Mouse (Mus musculus) cerebral cortex, adult 2 months (tissue): ENCODE measurements around the gene Rnf216.

Source experiments
- WGBS: fragments of 180-500 bp; shearing (Covaris S2); methylation state at CpG from one replicate; pipeline ENCODE4 v1.1.7; 2018; 5-methylcytosine and 5-hydroxymethylcytosine counted together

Gene Rnf216

DNA sequence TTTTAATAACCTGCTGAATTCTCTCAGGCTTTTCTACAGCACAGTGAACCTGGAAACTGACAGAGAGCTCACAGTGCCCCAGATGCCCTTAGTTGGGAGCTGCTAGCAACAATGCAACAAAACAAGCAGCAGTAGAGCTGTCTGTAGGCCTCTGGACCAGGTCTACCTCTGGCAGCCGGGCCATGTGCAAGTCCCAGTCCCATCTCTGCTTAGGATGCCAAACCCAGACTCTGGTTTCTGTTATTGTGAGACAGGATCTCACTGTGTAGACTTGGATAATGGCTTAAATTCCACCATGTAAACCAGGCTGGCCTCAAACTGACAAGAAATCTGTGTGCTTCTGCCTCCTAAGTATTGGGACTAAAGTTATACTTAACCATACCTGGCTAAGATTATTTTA lies 11.2 kb downstream of the Rnf216 start:
- WGBS = 63% methylated on average over 1 of the region's 1 CpGs

DNA sequence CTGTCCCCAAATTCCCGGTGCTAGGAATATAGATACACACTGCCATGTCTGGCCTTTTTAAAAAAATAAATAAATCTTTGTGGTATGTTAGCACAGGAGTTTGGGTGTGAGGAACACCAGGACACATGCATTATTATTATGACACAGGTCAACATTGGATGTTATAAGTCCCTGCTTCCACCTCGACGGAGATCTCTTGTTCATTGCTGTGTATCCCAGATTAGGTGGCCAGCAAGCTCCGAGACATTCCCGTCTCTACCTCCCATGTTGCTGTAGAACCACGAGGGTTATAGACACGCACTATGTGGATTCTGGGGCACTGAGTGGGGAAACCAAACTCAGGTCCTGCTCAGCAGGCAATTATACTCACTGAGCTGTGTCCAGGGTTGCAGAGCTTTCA lies 17.5 kb downstream of the Rnf216 start:
- 88% methylated on average over 7 of the region's 7 CpGs for WGBS

DNA sequence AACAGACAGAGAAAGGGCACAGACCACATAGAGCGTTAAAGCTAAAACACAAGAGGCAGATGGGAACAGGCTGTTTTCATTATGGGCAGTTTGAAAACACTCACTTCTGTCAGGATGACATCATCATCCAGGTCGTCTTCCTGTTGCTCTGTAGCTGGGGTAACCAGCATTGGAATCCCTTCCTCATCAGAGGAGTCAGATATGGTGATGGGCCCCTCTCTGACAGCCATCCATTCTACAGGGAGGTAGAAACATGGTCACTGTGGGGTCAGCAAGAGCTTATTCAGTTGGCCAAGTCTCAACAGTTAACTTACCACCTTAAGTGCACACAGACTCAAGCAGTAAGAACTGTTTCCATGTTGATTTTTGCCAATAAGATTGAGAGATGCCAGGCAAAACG lies 19.9 kb downstream of the Rnf216 start:
- WGBS = 58% methylated on average over 3 of the region's 3 CpGs

DNA sequence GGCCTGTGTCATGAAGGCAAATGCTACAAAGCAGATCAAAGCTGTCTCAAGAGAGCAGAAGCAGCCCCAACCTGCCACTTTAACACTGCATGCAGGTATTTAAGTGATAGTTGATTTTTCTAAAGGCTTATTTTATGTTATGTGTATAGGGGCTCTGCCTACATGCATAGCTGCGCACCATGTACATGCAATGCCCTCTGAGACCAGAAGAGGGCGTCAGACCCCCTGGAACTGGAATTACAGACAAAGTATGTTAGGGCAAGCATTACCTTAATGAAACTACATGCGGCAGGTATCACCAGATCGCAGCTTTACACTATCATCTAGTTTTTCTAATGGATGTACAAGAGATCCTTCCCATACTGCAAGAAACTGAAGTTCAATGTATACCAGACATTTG lies 27.9 kb downstream of the Rnf216 start:
- WGBS = 71% methylated on average over 4 of the region's 4 CpGs

DNA sequence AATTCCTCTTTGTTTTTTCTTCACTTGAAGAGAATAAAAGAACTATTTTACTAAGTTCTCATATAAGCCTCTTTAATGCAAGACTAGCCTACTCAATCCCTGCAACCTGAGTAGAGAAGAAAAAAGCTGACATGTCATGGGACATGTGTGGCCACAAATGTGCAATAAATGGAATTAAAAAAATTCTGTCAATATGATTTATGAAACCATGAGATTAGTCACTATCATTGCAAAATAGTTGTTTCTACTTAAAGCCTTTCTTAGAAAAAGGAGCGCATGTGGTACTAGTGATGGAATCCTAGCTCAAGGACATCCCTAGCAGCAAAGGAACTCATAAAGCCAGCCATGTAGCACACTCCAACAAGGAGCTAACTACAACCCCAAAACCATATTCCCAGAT lies 33.0 kb downstream of the Rnf216 start:
- WGBS = 94% methylated on average over 1 of the region's 1 CpGs

DNA sequence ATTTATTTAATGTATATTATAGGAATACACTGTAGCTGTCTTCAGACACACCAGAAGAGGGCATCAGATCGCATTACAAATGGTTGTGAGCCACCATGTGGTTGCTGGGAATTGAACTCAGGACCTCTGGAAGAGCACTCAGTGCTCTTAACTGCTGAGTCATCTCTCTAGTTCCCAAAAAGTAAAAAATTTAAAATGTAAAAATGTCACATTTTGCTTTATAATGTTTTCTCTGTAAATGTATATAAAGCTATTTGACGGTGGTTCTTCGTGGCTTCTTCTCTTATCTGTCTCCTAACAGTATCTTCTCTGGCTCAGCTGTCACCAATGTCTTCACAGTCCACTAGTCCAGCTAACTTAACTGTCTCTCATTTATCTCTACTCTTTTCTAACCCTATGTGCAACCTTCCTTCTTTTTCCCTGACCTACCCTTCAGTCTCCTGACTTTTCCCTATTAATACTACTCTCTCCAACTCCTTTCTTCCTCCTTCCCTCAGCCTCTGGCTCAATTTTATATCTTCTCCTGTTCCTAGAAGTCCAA lies 36.1 kb downstream of the Rnf216 start:
- WGBS = 93% methylated on average over 3 of the region's 3 CpGs

DNA sequence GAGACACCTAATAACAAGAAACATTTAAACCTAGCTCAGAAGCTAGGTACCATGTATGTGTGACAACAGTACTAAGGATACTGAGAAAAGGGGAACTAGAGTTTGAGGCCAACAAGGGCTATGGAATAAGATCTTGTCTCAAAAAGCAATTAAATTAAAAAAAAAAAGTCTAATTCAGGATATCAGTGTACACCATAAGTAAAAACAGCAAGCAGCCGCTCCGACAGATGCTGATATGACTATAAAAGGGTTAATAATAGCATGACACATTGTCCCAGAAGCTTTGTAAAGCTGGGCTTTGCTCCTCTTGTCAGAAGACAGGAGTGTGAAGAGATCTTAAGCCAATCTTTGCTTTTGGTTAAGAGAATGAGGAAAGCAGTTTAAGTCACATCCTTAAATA lies 36.8 kb downstream of the Rnf216 start:
- WGBS = 94% methylated on average over 2 of the region's 2 CpGs

DNA sequence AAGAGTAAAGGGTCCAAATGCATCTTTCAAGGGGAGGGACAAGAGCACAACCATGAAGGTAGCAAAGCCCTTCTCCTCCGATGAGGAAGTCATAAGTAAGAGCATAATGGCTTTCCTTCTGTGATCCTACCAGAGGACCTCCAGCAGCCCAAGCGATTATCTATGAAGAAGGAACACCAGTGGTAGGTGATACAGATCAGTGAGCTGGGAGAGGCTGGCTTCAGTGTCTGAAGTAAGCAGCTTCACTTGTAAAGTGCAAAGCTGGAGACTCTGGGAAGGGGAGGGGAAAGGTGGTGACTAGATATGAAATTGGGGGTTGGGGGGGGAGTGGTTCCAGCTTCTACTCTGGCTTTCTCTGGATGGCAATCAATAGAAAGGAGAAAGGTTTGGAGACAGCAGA lies 43.7 kb downstream of the Rnf216 start:
- 94% methylated on average over 2 of the region's 2 CpGs for WGBS

DNA sequence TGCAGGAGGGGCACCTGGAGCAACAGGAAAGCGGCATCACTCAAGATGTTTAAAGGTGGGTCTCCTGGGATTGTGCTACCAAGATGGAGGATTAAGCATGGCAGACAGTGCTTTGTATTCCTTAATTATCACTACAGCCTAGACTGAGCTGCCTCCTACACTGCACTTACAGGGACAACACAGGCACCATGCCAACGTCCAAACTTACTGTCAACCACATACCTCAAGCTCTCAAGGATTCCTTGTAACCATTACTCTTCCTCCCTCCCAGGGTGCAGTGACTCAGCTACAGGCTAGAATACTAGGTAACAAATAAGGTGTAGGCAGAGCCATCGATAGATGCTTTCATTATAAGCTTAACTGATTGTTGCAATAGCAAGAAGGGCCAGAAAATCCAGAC lies 44.4 kb downstream of the Rnf216 start:
- WGBS = 75% methylated on average over 3 of the region's 3 CpGs

DNA sequence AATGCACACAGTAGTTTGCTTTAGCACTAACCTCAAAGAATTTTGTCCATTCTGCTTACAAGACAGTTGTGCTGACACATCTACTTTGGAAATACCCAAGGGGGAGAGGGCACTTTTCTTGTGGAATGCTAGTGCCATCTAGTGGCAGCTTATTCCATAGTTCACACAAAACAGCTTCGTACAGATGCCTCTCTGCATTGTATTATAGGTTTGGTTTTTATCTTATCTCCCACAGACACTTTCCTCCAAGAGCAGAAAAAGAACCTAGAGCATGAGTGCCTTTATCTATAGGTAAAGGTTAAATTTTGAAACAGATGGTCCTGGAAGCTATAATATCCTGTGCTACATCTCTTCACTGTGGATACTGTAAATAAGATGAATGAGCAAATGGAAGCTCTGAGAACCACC lies 46.2 kb downstream of the Rnf216 start:
- 2% methylated on average over 1 of the region's 1 CpGs for WGBS

DNA sequence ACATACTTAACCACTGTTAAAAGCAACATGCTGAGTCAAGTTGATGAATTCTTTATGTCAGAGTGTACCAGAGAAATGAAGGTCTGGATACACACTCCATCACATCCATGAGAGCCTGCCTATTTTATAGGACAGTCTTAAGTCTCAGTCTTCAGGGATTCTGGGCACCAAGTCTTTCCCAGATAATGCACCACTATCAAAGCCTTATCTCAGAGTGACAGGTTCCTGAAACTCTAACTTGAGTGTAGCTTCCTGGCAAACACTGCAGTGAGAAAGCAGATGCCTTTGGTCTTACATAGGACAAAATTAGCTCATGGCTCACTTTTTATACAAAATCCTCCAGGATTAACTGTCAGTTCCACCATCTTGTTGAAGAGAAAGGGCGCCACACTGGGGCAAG lies 46.7 kb downstream of the Rnf216 start:
- WGBS = 82% methylated on average over 1 of the region's 1 CpGs

DNA sequence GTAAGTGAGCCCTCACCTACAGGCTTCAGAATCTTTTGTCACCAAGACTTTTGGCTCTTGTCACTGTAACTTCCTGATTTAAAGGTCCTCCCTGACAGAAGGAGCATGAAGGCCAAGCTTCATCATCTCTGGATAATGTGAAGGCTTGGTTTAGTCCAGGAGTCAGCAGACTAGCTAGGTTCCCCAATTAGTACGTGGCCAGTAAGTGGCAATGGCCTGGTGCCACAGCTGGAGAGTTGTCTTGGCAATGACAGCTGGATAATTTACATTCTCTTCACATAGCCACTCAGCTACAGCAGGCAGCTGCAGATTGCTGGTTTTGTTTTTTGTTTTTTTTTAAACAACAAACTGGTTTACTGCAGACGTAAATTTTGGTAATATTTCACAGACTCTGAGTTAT lies 47.6 kb downstream of the Rnf216 start:
- 64% methylated on average over 2 of the region's 2 CpGs for WGBS

DNA sequence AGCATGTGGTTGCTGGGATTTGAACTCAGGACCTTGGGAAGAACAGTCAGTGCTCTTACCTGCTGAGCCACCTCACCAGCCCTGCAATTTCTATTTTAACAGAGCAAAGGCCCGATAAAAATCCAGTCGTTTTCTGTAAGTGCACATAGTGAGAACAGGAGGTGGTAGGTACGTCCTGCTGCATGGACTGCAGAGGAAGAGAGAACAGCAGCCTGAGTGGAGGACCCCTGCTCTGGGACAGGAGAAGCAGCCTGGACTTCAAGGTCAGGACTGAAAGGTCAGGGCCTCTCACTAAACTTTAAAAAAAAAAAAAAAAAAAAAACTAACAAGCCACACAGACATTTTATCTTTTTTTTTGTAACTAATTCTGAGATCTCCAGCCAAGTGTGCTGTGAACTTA lies 50.5 kb downstream of the Rnf216 start:
- WGBS = 84% methylated on average over 3 of the region's 3 CpGs

DNA sequence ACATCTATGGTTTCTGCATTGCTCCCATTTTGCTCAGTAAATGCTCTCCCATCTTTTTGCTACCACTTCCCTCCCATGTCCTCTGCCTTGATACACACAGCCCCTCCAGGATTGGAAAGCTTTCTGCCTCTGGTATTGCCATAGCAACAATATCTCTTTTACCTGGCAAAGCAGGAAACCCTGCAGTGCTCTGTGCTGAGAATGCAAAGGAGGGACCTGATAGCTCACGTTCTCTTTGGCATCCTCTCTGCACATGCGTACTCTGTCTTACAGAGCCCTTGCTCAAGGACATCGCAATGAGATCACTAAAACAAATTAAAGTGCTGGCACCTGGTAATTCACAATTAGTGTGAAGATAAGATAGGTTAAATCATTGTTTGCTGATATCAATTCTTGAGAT lies 51.3 kb downstream of the Rnf216 start:
- 73% methylated on average over 3 of the region's 3 CpGs for WGBS

DNA sequence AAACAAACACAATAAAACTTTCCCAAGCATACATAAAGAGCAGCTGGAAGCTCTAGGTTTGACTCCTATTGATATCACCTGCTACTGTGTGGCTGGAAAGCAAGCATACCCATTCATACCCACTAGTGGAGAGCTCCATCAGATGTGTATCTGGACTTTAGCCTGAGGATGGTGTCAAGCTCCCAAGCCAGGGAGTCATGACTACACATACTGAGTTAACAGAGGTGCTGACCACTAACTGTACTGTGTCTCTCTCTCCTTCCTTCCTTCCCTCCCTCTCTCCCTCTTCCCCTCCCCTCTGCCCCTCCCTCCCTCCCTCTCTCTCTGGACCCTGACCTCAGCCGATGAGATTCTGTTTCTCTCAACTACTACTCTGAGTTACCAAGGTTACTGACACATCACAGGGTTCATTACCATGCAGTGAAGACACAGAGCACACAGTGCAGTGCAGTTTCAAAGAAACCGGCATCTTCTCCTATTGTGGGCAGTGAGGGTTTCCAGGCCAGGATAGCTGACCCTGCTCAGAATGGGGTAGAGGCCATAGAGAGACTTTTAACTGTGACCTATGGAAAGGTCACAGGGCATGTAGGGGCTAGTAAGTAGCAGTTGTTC lies 51.9 kb downstream of the Rnf216 start:
- 40% methylated on average over 2 of the region's 2 CpGs for WGBS

DNA sequence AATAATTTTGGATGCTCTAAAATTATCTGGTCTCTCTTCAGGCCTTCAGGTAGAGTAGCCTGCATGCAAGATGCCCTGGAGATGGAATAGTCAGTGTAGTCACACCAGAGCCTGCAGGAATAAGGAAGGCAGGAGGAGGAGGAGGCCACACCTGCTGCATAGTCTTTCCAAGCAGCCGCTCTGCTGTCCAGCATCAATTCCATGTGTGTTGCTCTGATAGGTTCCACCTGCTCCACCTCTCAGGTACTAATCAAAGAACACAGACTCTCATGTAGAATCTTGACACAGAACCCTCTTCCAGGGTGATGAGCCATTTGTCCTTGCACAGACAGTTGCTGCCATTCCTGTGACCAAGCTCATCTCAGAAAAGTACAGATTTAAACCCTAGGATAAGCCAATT lies 52.8 kb downstream of the Rnf216 start:
- WGBS = 90% methylated on average over 1 of the region's 1 CpGs

DNA sequence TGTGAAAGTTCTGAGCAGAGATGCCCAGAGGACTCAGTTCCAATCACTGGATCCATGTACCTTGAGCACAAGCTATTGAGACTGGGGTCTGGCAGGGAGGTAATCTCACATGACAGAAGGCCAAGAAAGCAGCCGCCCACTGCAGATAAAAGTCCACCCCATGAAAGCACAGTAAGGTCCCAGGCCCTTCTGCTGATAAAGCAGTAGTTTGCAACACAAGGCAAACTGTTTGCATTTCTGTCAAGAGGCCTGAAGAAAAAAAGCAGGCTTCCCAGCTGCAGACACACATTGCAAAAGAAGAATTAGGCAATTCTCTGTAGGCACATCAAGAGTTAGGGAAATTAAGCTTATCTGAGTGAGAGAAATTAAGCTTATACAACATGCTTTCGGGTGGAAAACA lies 54.6 kb downstream of the Rnf216 start:
- 62% methylated on average over 2 of the region's 2 CpGs for WGBS

DNA sequence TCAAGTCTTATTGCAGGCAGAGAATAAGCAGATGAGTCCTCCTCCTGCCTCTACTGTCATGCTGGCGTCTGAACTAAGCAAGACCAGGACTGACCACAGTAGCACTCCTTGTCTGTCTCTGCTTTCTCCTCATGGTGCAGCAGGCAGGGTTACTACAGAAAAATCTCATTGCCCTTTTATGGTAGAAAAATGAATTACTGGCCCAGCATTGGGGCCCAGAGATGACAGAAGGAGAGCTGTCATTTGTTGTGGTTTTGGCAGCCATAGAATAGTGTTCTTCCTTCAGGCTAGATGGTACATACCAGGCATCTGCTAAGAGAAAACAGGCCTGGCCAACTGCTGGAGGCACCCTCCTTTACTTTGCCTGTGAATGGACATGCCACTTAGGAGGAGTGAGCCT lies 55.0 kb downstream of the Rnf216 start:
- WGBS = 75% methylated on average over 1 of the region's 1 CpGs

DNA sequence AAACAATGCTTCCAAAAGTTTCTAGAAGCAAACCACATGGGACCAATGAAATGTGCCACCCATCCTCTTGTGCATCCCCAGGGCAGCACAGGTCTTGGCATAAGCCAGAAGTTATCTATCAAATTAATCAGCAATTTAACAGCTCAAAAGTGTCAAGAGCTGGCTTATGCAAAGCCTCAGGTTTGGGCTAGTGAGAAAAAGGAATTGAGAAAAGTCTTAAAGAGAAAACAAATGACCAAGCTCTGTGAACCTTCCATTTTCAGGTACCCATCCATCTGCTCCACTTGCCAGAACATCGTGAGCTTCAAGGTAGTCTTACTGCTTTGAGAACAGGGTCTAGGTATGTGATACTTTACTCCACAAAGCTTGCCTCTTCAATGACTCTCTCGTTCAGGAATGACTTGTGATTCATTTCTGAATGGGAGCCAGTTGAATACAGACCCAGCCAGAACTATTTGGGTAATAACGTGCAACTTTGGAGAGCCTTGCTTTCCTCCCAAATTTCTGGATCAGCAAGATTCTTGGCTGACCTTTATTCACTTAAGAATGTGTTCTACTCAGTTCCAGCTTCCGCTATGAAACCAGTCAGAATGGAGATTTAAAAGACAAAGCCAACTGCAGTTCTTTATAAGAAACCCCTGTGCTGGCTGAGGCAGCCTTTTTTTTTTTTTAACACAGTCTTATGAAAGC lies 56.5 kb downstream of the Rnf216 start:
- 59% methylated on average over 4 of the region's 4 CpGs for WGBS

DNA sequence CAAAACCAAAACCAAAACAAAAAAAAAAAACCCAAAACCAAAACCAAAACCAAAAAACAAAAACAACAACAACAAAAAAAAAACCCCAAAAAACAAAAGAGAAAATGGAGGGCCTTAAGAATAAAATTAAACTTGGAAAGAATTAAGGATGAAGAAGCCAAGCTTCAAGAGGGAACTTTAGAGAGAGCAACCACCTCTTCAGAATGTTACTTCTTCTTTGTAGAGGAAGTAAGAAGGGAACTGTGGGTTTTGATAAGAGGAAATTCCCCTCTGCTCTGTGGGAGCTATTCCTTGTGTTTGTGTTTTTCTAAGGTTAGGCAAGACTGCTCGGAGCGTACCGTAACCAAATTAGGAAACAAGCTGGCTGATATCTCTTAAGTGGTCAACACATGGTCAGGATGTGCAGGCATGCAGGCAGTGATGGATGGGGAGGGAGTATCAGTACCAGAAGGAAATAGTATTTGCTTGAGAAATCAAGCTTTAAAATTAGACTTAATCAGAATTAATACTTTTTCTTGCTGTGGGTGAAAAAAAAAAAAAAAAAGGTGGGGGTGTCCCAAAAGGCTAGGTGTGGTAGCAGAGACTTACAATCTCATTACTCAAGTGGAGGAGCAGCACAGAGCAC lies 57.2 kb downstream of the Rnf216 start:
- WGBS = 89% methylated on average over 3 of the region's 3 CpGs

DNA sequence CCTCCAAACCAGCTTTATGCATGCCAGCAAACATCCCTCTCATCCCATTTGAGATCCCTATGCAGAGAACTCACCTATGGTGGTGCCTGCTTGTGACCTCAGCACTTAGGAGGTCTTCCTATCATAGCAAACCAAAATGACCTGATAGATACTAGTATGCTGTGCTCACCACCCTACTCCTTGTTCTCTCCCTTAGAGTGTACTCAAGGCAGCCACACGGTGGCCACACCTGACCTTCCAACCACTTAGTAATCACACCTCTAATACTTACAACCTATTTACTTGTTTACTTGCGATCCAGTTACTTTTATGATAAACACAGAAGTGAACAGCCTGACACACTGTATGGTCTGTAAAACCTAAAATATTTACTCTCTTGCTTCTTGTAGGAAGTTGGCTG lies 58.1 kb downstream of the Rnf216 start:
- WGBS = 74% methylated on average over 2 of the region's 2 CpGs

DNA sequence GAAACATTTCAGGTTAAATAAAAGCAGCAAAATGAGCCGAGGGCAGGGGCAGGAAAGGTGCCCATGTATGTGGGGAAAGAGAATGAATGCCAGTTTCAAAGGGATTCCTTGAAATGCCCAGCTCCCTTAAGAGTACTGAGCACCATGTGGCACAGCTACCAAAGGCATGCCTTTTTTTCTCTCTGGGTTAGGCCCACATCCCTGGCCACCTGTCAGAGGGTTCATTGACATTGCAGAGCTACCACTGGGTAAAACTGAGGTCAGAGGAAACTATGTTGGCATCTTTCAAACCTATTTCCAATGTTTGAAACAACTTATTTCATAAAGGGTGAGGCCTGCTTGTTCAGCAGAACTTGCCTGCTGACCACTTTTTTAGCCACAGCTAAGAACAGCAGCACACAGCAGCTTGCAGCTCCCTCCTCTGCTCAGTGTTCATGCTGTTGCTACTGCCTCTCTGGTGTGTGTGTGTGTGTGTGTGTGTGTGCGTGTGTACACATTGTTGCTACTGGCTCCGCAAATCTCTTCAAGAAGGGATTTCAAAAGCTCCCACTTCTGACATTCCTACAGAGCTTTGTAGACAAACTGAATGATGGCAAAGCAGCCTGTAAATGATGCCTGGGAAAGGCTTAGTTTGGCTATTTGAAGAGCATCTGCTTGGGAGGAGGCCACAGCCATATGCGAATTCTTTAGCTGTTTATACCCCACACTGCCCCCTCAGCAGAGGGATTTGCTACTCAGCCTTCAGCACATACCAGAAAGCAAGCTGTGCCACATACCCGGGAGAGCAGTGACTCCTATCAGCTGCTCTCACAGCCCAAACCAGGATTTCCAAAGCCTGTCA lies 59.4 kb downstream of the Rnf216 start:
- WGBS = 30% methylated on average over 5 of the region's 5 CpGs
